Mouse (Mus musculus) intestine, postnatal 0 days (tissue): ENCODE results near the gene Adgrg1. TPM values are rescaled to one million over a fixed set of nuclear protein-coding genes. Genes with fewer than 3 reads are reported as not detected.

Experiments
- ATAC-seq: fragments of 200-750 bp; cut with Nextera tagmentation; 2 replicates; pipeline ENCODE4 v1.8.0; 2017; ENCODE audit warnings: mild to moderate bottlenecking, moderate TSS enrichment, moderate library complexity
- H3K27ac ChIP-seq: fragments of 300-500 bp; sonication (generic); 2 replicates; pipeline ENCODE4 v1.5.1; 2014; ENCODE audit warnings: mild to moderate bottlenecking, low read depth, low read length, moderate library complexity
- H3K27me3 ChIP-seq: fragments of 300-500 bp; sonication (generic); replicated peaks from 2 replicates; pipeline ENCODE4 v1.6.1; 2014; ENCODE audit warnings: low read length, mixed read lengths; ENCODE audit not compliant: control insufficient read depth, insufficient read depth
- H3K36me3 ChIP-seq: fragments of 300-500 bp; sonication (generic); 2 replicates; pipeline ENCODE4 v1.6.1; 2014; ENCODE audit warnings: mild to moderate bottlenecking, moderate library complexity; ENCODE audit not compliant: control insufficient read depth, insufficient read depth
- H3K4me1 ChIP-seq: fragments of 300-500 bp; sonication (generic); replicated peaks from 2 replicates; pipeline ENCODE4 v1.6.1; 2014; ENCODE audit warnings: antibody characterized with exemption, low read length, mixed read lengths; ENCODE audit not compliant: control insufficient read depth, insufficient read depth
- H3K4me2 ChIP-seq: fragments of 300-500 bp; sonication (generic); replicated peaks from 2 replicates; pipeline ENCODE4 v1.6.1; 2014; ENCODE audit warnings: low read depth, mild to moderate bottlenecking, moderate library complexity
- H3K4me3 ChIP-seq: fragments of 300-500 bp; sonication (generic); 2 replicates; pipeline ENCODE4 v1.5.1; 2014; ENCODE audit warnings: low read depth, low read length
- H3K9ac ChIP-seq: fragments of 300-500 bp; sonication (generic); 2 replicates; pipeline ENCODE4 v1.6.1; 2014; ENCODE audit warnings: mild to moderate bottlenecking, low read depth, low read length
- H3K9me3 ChIP-seq: fragments of 300-500 bp; sonication (generic); 2 replicates; pipeline ENCODE4 v1.6.1; 2016; ENCODE audit warnings: mixed run types; ENCODE audit not compliant: control insufficient read depth
- CTCF ChIP-seq: sonication (generic); IDR thresholded peaks from 2 replicates; pipeline ENCODE4 v1.5.1; 2016; ENCODE audit warnings: low read depth, mild to moderate bottlenecking, control low read depth, antibody characterized with exemption, moderate library complexity
- WGBS: fragments of 180-500 bp; shearing (Covaris S2); extraction: QIAGEN DNeasy Blood & Tissue Kit; methylation state at CpG from one replicate; pipeline ENCODE4 v1.1.7; 2014; 5-methylcytosine and 5-hydroxymethylcytosine counted together
- polyA plus RNA-seq: library from polyadenylated mRNA; unstranded; fragments of >200 nt; fragmentation: Nextera tagmentation; extraction: Ambion mirVana; gene quantifications from 2 replicates; pipeline ENCODE4 v1.2.1, GENCODE M21; 2015

The Adgrg1 gene
- polyA plus RNA-seq, 1 experiment from 2014 or later, result 22.7 TPM

- no peak overlapping the region for H3K4me2 ChIP-seq
- H3K9ac ChIP-seq, result no peak overlapping the region
- no peak for ATAC-seq
- H3K9me3 ChIP-seq, result no peaks in the 10 kb centered on the region
- TF ChIP-seq CTCF, result no peak
- no peak overlapping the region for H3K27ac ChIP-seq
- H3K27me3 ChIP-seq, result no peaks in the 10 kb centered on the region
- WGBS, result 50% methylated on average over 4 of the region's 4 CpGs
- H3K4me1 ChIP-seq, result no peaks in the 10 kb centered on the region
- H3K4me3 ChIP-seq, result no peak overlapping the region
- H3K36me3 ChIP-seq, result no peaks in the 10 kb centered on the region
Measured at GRCm38 (mm10) chr8:95044811-95045210, 70.3 kb downstream of the Adgrg1 start.

GRCm38 (mm10) chr8:95046982-95047381 lies 72.4 kb downstream of the Adgrg1 start:
- Histone ChIP-seq H3K27me3 (no peaks in the 10 kb centered on the region), H3K9ac (no peak overlapping the region), H3K36me3 (no peaks in the 10 kb centered on the region), H3K4me3 (no peak overlapping the region), H3K4me1 (no peaks in the 10 kb centered on the region), H3K4me2 (no peak overlapping the region), H3K27ac (no peak overlapping the region), H3K9me3 (no peaks in the 10 kb centered on the region)
- 75% methylated on average over 3 of the region's 3 CpGs for WGBS
- no peak for TF ChIP-seq CTCF
- no peak for ATAC-seq

GRCm38 (mm10) chr8:95047884-95048680 lies 73.5 kb downstream of the Adgrg1 start:
- Histone ChIP-seq H3K4me2 (no peak overlapping the region), H3K4me1 (no peaks in the 10 kb centered on the region), H3K9ac (no peak overlapping the region), H3K27ac (no peak overlapping the region), H3K9me3 (no peaks in the 10 kb centered on the region), H3K36me3 (no peaks in the 10 kb centered on the region), H3K4me3 (no peak overlapping the region), H3K27me3 (no peaks in the 10 kb centered on the region)
- no peak for TF ChIP-seq CTCF
- no peak for ATAC-seq
- 65% methylated on average over 6 of the region's 6 CpGs for WGBS

GRCm38 (mm10) chr8:95049636-95050035 lies 75.1 kb downstream of the Adgrg1 start:
- no peaks in the 10 kb centered on the region for H3K4me1 ChIP-seq
- 40% methylated on average over 2 of the region's 2 CpGs for WGBS
- TF ChIP-seq CTCF, result no peak
- no peak overlapping the region for H3K4me3 ChIP-seq
- no peak overlapping the region for H3K9ac ChIP-seq
- H3K4me2 ChIP-seq, result no peak overlapping the region
- no peak overlapping the region for H3K27ac ChIP-seq
- ATAC-seq, result no peak
- H3K27me3 ChIP-seq, result no peaks in the 10 kb centered on the region
- H3K36me3 ChIP-seq, result no peaks in the 10 kb centered on the region
- no peaks in the 10 kb centered on the region for H3K9me3 ChIP-seq

- H3K27ac ChIP-seq, result no peak overlapping the region
- H3K9me3 ChIP-seq, result no peaks in the 10 kb centered on the region
- no peaks in the 10 kb centered on the region for H3K36me3 ChIP-seq
- ATAC-seq, result no peak
- no peak overlapping the region for H3K4me2 ChIP-seq
- no peaks in the 10 kb centered on the region for H3K4me1 ChIP-seq
- H3K27me3 ChIP-seq, result no peaks in the 10 kb centered on the region
- H3K9ac ChIP-seq, result no peak overlapping the region
- 52% methylated on average over 6 of the region's 6 CpGs for WGBS
- TF ChIP-seq CTCF, result no peak
- no peak overlapping the region for H3K4me3 ChIP-seq
Measured at GRCm38 (mm10) chr8:95054438-95054837, 79.9 kb downstream of the Adgrg1 start.

GRCm38 (mm10) chr8:95054927-95055510 lies 80.5 kb downstream of the Adgrg1 start, which contains the start of gene Drc7:
Drc7 (plus strand) TSS chr8:95055103.
- ATAC-seq, result no peak
- WGBS, result 23% methylated on average over 2 of the region's 2 CpGs
- TF ChIP-seq CTCF, result no peak

More at GRCm38 (mm10) chr8:95054927-95055510, 80.5 kb downstream of the Adgrg1 start, which contains the start of gene Drc7:
- Histone ChIP-seq H3K4me2 (no peak within 1 kb of the TSS), H3K9me3 (no peaks in the 10 kb centered on the region), H3K36me3 (no peaks in the 10 kb centered on the region), H3K9ac (no peak within 1 kb of the TSS), H3K4me3 (no peak within 1 kb of the TSS), H3K27ac (no peak within 1 kb of the TSS), H3K27me3 (no peaks in the 10 kb centered on the region), H3K4me1 (no peaks in the 10 kb centered on the region)
